Mouse (Mus musculus) liver, embryonic 14.5 days (tissue): Measurements from ENCODE around the gene Sema6b.

ENCODE experiments used
- CTCF ChIP-seq: IDR thresholded peaks from 2 replicates; pipeline ENCODE4 v1.5.1; 2016; ENCODE audit warnings: antibody characterized with exemption, low read depth, control low read depth
- EP300 ChIP-seq: IDR thresholded peaks from 2 replicates; pipeline ENCODE4 v1.6.1; 2016; ENCODE audit warnings: antibody characterized with exemption, low read depth

DNA sequence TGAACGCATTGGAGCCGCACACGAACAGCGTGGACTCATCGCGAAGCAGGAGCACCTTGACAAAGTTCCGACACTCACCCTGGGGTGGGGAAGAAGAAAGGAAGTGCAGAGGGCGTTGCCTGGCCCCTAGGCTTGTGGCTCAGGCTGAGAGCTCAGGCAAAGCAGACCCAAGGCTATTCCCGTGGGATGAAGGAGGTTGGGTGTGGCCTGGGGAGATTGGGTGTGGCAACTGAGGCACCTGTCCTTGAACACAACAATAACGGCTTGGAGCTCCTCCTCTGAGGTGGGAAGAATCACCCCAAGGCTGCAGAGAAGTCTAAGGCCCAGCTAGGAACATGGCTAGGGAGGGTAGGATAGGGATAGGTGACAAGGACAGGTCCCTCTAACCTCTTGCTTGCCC lies 9.0 kb downstream of the Sema6b start:
- TF ChIP-seq EP300 (no peak), CTCF (no peak)
